Mouse (Mus musculus): Measurements from ENCODE around the gene Ndufs3.

- no peak for TF ChIP-seq CTCF (IDR thresholded peaks at IDR 0.05)
- no peak for TF ChIP-seq EP300 (IDR thresholded peaks at IDR 0.05)
Measured at GRCm38 (mm10) chr2:90893673-90894298, 10.8 kb downstream of the Ndufs3 start.

Data from lung, postnatal 0 days (tissue).